Mouse (Mus musculus): Measurements from ENCODE around the gene Swap70. TPM values are rescaled to one million over a fixed set of nuclear protein-coding genes. Genes with fewer than 3 reads are reported as not detected.
A peak's percentile ranks its signal among the peaks of the same experiment; 100 is the strongest.
"Not testable (repeated sequence)": the region's sequence is repeated elsewhere in the genome, so short reads cannot be mapped to it uniquely, and the experiment has no call there.

Gene Swap70
- polyA plus RNA-seq, 1 experiment from 2014 or later, result 18.6 TPM

GRCm38 (mm10) chr7:110211025-110211424, 10.5 kb upstream of the Swap70 start:
- H3K36me3 ChIP-seq, result no peaks in the 10 kb centered on the region
- 74% methylated on average over 3 of the region's 3 CpGs for WGBS
- H3K4me1 ChIP-seq (replicated peaks), result no peaks in the 10 kb centered on the region
- no peak overlapping the region for H3K4me3 ChIP-seq
- no peaks in the 10 kb centered on the region; the same call in 1 of the 2 replicates for H3K9me3 ChIP-seq (replicated peaks)
- H3K27me3 ChIP-seq, result no peaks in the 10 kb centered on the region
- ATAC-seq (replicated peaks; ENCODE audit: insufficient number of reproducible peaks, insufficient read depth, low FRiP score, low read depth), result no peak
- no peak overlapping the region for H3K9ac ChIP-seq
- H3K4me2 ChIP-seq, result no peak overlapping the region
- no peak overlapping the region for H3K27ac ChIP-seq

GRCm38 (mm10) chr7:110214882-110215281, 6.6 kb upstream of the Swap70 start:
- no peak for ATAC-seq (replicated peaks; ENCODE audit: insufficient number of reproducible peaks, insufficient read depth, low FRiP score, low read depth)
- Histone ChIP-seq H3K27me3 (no peaks in the 10 kb centered on the region), H3K9me3 (replicated peaks) (no peaks in the 10 kb centered on the region), H3K9ac (no peak overlapping the region), H3K27ac (no peak overlapping the region), H3K4me2 (no peak overlapping the region), H3K4me1 (replicated peaks) (no peaks in the 10 kb centered on the region), H3K36me3 (no peaks in the 10 kb centered on the region), H3K4me3 (no peak overlapping the region)
- 35% methylated on average over 3 of the region's 3 CpGs for WGBS

GRCm38 (mm10) chr7:110221051-110221585, 393 bp upstream of the Swap70 start:
- Histone ChIP-seq H3K4me2 (peak overlapping the region; percentile 76), H3K36me3 (no peaks in the 10 kb centered on the region), H3K27ac (peak overlapping the region; percentile 98), H3K9ac (peak overlapping the region; percentile 84), H3K4me1 (replicated peaks) (peaks cover 12% of the 10 kb centered on the region), H3K27me3 (no peaks in the 10 kb centered on the region), H3K4me3 (peak overlapping the region; percentile 76), H3K9me3 (replicated peaks) (no peaks in the 10 kb centered on the region)
- peak; percentile 1; the same call in 1 of the 2 replicates for ATAC-seq (replicated peaks; ENCODE audit: insufficient number of reproducible peaks, insufficient read depth, low FRiP score, low read depth)
- 12% methylated on average over 8 of the region's 8 CpGs for WGBS

GRCm38 (mm10) chr7:110222583-110223182, 1.2 kb downstream of the Swap70 start:
- Histone ChIP-seq H3K27ac (peak overlapping the region; percentile 98; the same call in 1 of the 2 replicates), H3K9me3 (replicated peaks) (no peaks in the 10 kb centered on the region), H3K36me3 (peaks cover 6% of the 10 kb centered on the region; the same call in 1 of the 2 replicates), H3K27me3 (no peaks in the 10 kb centered on the region), H3K9ac (no peak overlapping the region; the same call in 1 of the 2 replicates), H3K4me3 (peak overlapping the region; percentile 76), H3K4me1 (replicated peaks) (peaks cover 12% of the 10 kb centered on the region), H3K4me2 (peak overlapping the region; percentile 76)
- 15% methylated on average over 12 of the region's 12 CpGs for WGBS
- ATAC-seq (replicated peaks; ENCODE audit: insufficient number of reproducible peaks, insufficient read depth, low FRiP score, low read depth), result no peak

- H3K36me3 ChIP-seq, result peaks cover 6% of the 10 kb centered on the region; the same call in 1 of the 2 replicates
- peaks cover 12% of the 10 kb centered on the region for H3K4me1 ChIP-seq (replicated peaks)
- no peak for ATAC-seq (replicated peaks; ENCODE audit: insufficient number of reproducible peaks, insufficient read depth, low FRiP score, low read depth)
- H3K27me3 ChIP-seq, result no peaks in the 10 kb centered on the region
- no peak overlapping the region for H3K27ac ChIP-seq
- WGBS, result 62% methylated on average over 2 of the region's 2 CpGs
- H3K4me3 ChIP-seq, result no peak overlapping the region
- no peak overlapping the region for H3K4me2 ChIP-seq
- no peaks in the 10 kb centered on the region for H3K9me3 ChIP-seq (replicated peaks)
- H3K9ac ChIP-seq, result no peak overlapping the region
Measured at GRCm38 (mm10) chr7:110223727-110224510, 2.4 kb downstream of the Swap70 start.

- Histone ChIP-seq H3K9me3 (replicated peaks) (no peaks in the 10 kb centered on the region), H3K27ac (no peak overlapping the region), H3K9ac (no peak overlapping the region), H3K27me3 (no peaks in the 10 kb centered on the region), H3K36me3 (peaks cover 6% of the 10 kb centered on the region; the same call in 1 of the 2 replicates), H3K4me1 (replicated peaks) (peaks cover 9% of the 10 kb centered on the region), H3K4me2 (no peak overlapping the region), H3K4me3 (no peak overlapping the region)
- no peak for ATAC-seq (replicated peaks; ENCODE audit: insufficient number of reproducible peaks, insufficient read depth, low FRiP score, low read depth)
- whole genome bisulfite sequencing, result 91% methylated on average over 5 of the region's 5 CpGs
Measured at GRCm38 (mm10) chr7:110226484-110226883, 5.0 kb downstream of the Swap70 start.

- no peaks in the 10 kb centered on the region for H3K27me3 ChIP-seq
- H3K4me3 ChIP-seq, result no peak overlapping the region
- peak overlapping the region; percentile 47; the same call in 1 of the 2 replicates for H3K27ac ChIP-seq
- no peaks in the 10 kb centered on the region for H3K9me3 ChIP-seq (replicated peaks)
- 71% methylated on average over 6 of the region's 6 CpGs for WGBS
- no peak overlapping the region for H3K4me2 ChIP-seq
- no peak for ATAC-seq (replicated peaks; ENCODE audit: insufficient number of reproducible peaks, insufficient read depth, low FRiP score, low read depth)
- H3K9ac ChIP-seq, result no peak overlapping the region
- no peaks in the 10 kb centered on the region for H3K4me1 ChIP-seq (replicated peaks)
- H3K36me3 ChIP-seq, result peaks cover 6% of the 10 kb centered on the region; the same call in 1 of the 2 replicates
Measured at GRCm38 (mm10) chr7:110229967-110230366, 8.5 kb downstream of the Swap70 start.

GRCm38 (mm10) chr7:110231127-110231526, 9.6 kb downstream of the Swap70 start:
- not testable (repeated sequence) for H3K9me3 ChIP-seq (replicated peaks); H3K4me2 ChIP-seq; H3K4me1 ChIP-seq (replicated peaks); ATAC-seq (replicated peaks; ENCODE audit: insufficient number of reproducible peaks, insufficient read depth, low FRiP score, low read depth); H3K9ac ChIP-seq; H3K27ac ChIP-seq; H3K4me3 ChIP-seq; H3K36me3 ChIP-seq; H3K27me3 ChIP-seq
- WGBS, result 96% methylated on average over 10 of the region's 10 CpGs

GRCm38 (mm10) chr7:110236085-110236484, 14.6 kb downstream of the Swap70 start:
- Histone ChIP-seq H3K9me3 (replicated peaks) (no peaks in the 10 kb centered on the region), H3K36me3 (no peaks in the 10 kb centered on the region), H3K27me3 (no peaks in the 10 kb centered on the region), H3K4me2 (no peak overlapping the region), H3K9ac (no peak overlapping the region), H3K27ac (no peak overlapping the region), H3K4me3 (no peak overlapping the region), H3K4me1 (replicated peaks) (peaks cover 20% of the 10 kb centered on the region)
- ATAC-seq (replicated peaks; ENCODE audit: insufficient number of reproducible peaks, insufficient read depth, low FRiP score, low read depth), result no peak
- WGBS, result 84% methylated on average over 4 of the region's 4 CpGs

- Histone ChIP-seq H3K4me1 (replicated peaks) (peaks cover 20% of the 10 kb centered on the region), H3K27ac (peak overlapping the region; percentile 76), H3K9me3 (replicated peaks) (no peaks in the 10 kb centered on the region), H3K4me3 (no peak overlapping the region), H3K27me3 (no peaks in the 10 kb centered on the region), H3K9ac (no peak overlapping the region), H3K36me3 (no peaks in the 10 kb centered on the region), H3K4me2 (peak overlapping the region; percentile 22; the same call in 1 of the 2 replicates)
- 34% methylated on average over 3 of the region's 3 CpGs for WGBS
- ATAC-seq (replicated peaks; ENCODE audit: insufficient number of reproducible peaks, insufficient read depth, low FRiP score, low read depth), result peak; percentile 31; the same call in 1 of the 2 replicates
Measured at GRCm38 (mm10) chr7:110237451-110237836, 15.9 kb downstream of the Swap70 start.

- H3K9me3 ChIP-seq (replicated peaks), result no peaks in the 10 kb centered on the region
- H3K36me3 ChIP-seq, result no peaks in the 10 kb centered on the region
- H3K27me3 ChIP-seq, result no peaks in the 10 kb centered on the region
- peaks cover 20% of the 10 kb centered on the region for H3K4me1 ChIP-seq (replicated peaks)
- ATAC-seq (replicated peaks; ENCODE audit: insufficient number of reproducible peaks, insufficient read depth, low FRiP score, low read depth), result 0 out of 2 replicates have a peak, but pooled peaks have one; percentile 43
- no peak overlapping the region for H3K9ac ChIP-seq
- peak overlapping the region; percentile 22; the same call in 1 of the 2 replicates for H3K4me2 ChIP-seq
- 48% methylated on average over 2 of the region's 2 CpGs for WGBS
- H3K4me3 ChIP-seq, result no peak overlapping the region
- H3K27ac ChIP-seq, result peak overlapping the region; percentile 76
Measured at GRCm38 (mm10) chr7:110237837-110238451, 16.4 kb downstream of the Swap70 start.
